In the genomic region with DNA sequence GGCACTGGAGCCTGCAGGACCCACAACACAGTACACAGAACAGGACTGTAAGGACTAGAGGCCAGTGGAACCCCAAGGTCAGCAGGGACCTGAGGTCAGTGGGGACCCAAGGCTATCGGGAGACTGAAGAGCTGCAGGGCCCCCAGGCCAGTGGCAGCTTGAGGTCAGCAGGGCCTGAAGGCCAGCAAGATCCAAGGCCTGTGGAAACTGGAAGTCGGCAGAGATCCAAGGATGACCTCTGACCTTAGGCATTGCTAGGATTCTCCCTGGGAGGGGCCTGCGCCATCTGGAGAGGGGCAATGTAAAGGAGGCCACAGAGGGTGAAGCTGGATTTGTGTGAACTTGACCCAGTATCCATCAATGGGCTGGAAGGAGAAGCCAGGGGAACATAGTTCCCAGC, we compare ENCODE assay signal across 23 mouse cellular contexts. TPM values are rescaled to one million over a fixed set of nuclear protein-coding genes. Genes with fewer than 3 reads are reported as not detected.
DNase-seq lines count a peak whose midpoint lies in the region; ATAC-seq lines count a peak whose summit lies in the region.
"Had no signal": no experiment of that assay in that cellular context is flagged by ENCODE, and none has a peak within 500 bp of the region (broad histone marks: within the 10 kb centered on the region; RNA-seq: fewer than 3 reads in every experiment).

No protein-coding gene starts in this region.

- H3K4me2 ChIP-seq in hindbrain, embryonic 14.5 days (replicated peaks) = no peak overlapping the region
- no peak overlapping the region for H3K4me2 ChIP-seq in neural tube, embryonic 15.5 days
- H3K4me2 ChIP-seq: hindbrain, embryonic 13.5 days; limb, embryonic 12.5 days; liver, embryonic 11.5 days; midbrain, embryonic 12.5 days had no signal

- peak overlapping the region; percentile 57 for H3K27ac ChIP-seq in hindbrain, embryonic 10.5 days
- no peak overlapping the region for H3K27ac ChIP-seq in hindbrain, embryonic 14.5 days
- H3K27ac ChIP-seq in neural tube, embryonic 15.5 days (replicated peaks) = 0 out of 2 replicates have a peak overlapping the region, but pooled peaks have one; percentile 13
- H3K27ac ChIP-seq: heart, adult 2 months; limb, embryonic 12.5 days; midbrain, embryonic 12.5 days had no signal

- no peak for ATAC-seq in hindbrain, embryonic 14.5 days (ENCODE audit: low FRiP score)
- ATAC-seq in neural tube, embryonic 15.5 days (ENCODE audit: low FRiP score) = no peak
- ATAC-seq: forebrain, postnatal 0 days; intestine, embryonic 16.5 days; liver, postnatal 0 days had no signal

- DNase-seq in adrenal gland, adult 2 months = peak; percentile 65
- DNase-seq in adrenal gland, adult 18-20 months (ENCODE audit: low spot score in 2 of 2) = no peak
- DNase-seq in hindbrain, embryonic 10.5 days (ENCODE audit: low spot score) = peak; percentile 73
- DNase-seq in hindbrain, embryonic 14.5 days (ENCODE audit: low spot score) = no peak
- DNase-seq in embryo, embryonic 10.5 days (ENCODE audit: low spot score) = peak; percentile 80
- DNase-seq in kidney, adult 11 months = no peak
- DNase-seq in right cerebral cortex, adult 18-20 months = no peak
- DNase-seq: cerebellum, adult 9-11 months; forebrain, postnatal 0 days; gastrocnemius, postnatal 36 days; heart, adult 2 months; kidney, postnatal 25 days; liver, postnatal 0 days; lung, postnatal 10 days; right cerebral cortex, postnatal 14 days; spleen, adult 18-20 months; thymus, postnatal 14 days had no signal

- H3K4me3 ChIP-seq in hindbrain, embryonic 10.5 days = no peak overlapping the region
- H3K4me3 ChIP-seq in hindbrain, embryonic 14.5 days (replicated peaks; ENCODE audit: low read length) = no peak overlapping the region
- H3K4me3 ChIP-seq in neural tube, embryonic 15.5 days (replicated peaks) = no peak overlapping the region
- H3K4me3 ChIP-seq: heart, adult 2 months; hindbrain, embryonic 13.5 days; limb, embryonic 12.5 days; midbrain, embryonic 12.5 days had no signal

- peaks cover 11% of the 10 kb centered on the region for H3K9me3 ChIP-seq in hindbrain, embryonic 10.5 days
- H3K9me3 ChIP-seq in hindbrain, embryonic 14.5 days (ENCODE audit: control insufficient read depth, low read length) = no peaks in the 10 kb centered on the region
- H3K9me3 ChIP-seq in neural tube, embryonic 15.5 days (replicated peaks) = 0 out of 2 replicates have a peak, but pooled peaks cover 4% of the 10 kb centered on the region

- peaks cover 52% of the 10 kb centered on the region for H3K4me1 ChIP-seq in hindbrain, embryonic 10.5 days (replicated peaks)
- peaks cover 35% of the 10 kb centered on the region for H3K4me1 ChIP-seq in hindbrain, embryonic 14.5 days (replicated peaks; ENCODE audit: control insufficient read depth, insufficient read depth, low read length)
- peaks cover 43% of the 10 kb centered on the region for H3K4me1 ChIP-seq in neural tube, embryonic 15.5 days
- H3K4me1 ChIP-seq: limb, embryonic 12.5 days had no signal

- WGBS in hindbrain, embryonic 10.5 days = 9% methylated on average over 3 of the region's 3 CpGs
- WGBS in hindbrain, embryonic 14.5 days = 29% methylated on average over 3 of the region's 3 CpGs
- WGBS in neural tube, embryonic 15.5 days = 39% methylated on average over 3 of the region's 3 CpGs

- H3K27me3 ChIP-seq in hindbrain, embryonic 10.5 days (ENCODE audit: insufficient read depth, poor library complexity, severe bottlenecking) = no peaks in the 10 kb centered on the region
- H3K27me3 ChIP-seq in hindbrain, embryonic 14.5 days (ENCODE audit: control insufficient read depth, insufficient read depth, low read length) = no peaks in the 10 kb centered on the region
- H3K27me3 ChIP-seq in neural tube, embryonic 15.5 days (replicated peaks) = no peaks in the 10 kb centered on the region
- H3K27me3 ChIP-seq: hindbrain, embryonic 13.5 days; midbrain, embryonic 12.5 days had no signal

- no peaks in the 10 kb centered on the region for H3K36me3 ChIP-seq in hindbrain, embryonic 10.5 days
- H3K36me3 ChIP-seq in hindbrain, embryonic 14.5 days (replicated peaks; ENCODE audit: control insufficient read depth, insufficient read depth) = no peaks in the 10 kb centered on the region
- H3K36me3 ChIP-seq in neural tube, embryonic 15.5 days = no peaks in the 10 kb centered on the region
- H3K36me3 ChIP-seq: hindbrain, embryonic 13.5 days; limb, embryonic 12.5 days; midbrain, embryonic 12.5 days had no signal

- no peak overlapping the region for H3K9ac ChIP-seq in hindbrain, embryonic 14.5 days
- no peak overlapping the region for H3K9ac ChIP-seq in neural tube, embryonic 15.5 days (replicated peaks)
- H3K9ac ChIP-seq: forebrain, postnatal 0 days; hindbrain, embryonic 13.5 days; limb, embryonic 12.5 days; liver, postnatal 0 days; midbrain, embryonic 12.5 days had no signal

RNA-seq across cellular contexts. Expression of gene Ncor2, which starts 45.9 kb away (rescaled TPM):
- total RNA-seq in adrenal gland, adult 2 months (2021) = 100 to 1,000 TPM; 149 to 340 TPM
- 183 and 229 TPM in 2 replicates for polyA plus RNA-seq in adrenal gland, adult 2 months (2012; rRNA removed)
- 100 to 1,000 TPM; 195 to 242 TPM for total RNA-seq in adrenal gland, adult 18-20 months (2021)
- polyA plus RNA-seq in hindbrain, embryonic 10.5 days (2016; fragmentation: Nextera tagmentation; extraction: Ambion mirVana) = 18.1 and 19.7 TPM in 2 replicates
- 26.0 and 27.4 TPM in 2 replicates for polyA plus RNA-seq in hindbrain, embryonic 14.5 days (2014; fragmentation: Nextera tagmentation; extraction: Ambion mirVana)
- polyA plus RNA-seq in neural tube, embryonic 15.5 days (2015; fragmentation: Nextera tagmentation; extraction: Ambion mirVana) = 24.2 and 28.5 TPM in 2 replicates

Comparison
In these comparisons a context has a peak if more than half of its experiments do, and no peak if none do; other contexts are left out.
1. DNase-seq: peak in adrenal gland, adult 2 months (single experiment), hindbrain, embryonic 10.5 days (single experiment) and embryo, embryonic 10.5 days (single experiment); none in adrenal gland, adult 18-20 months (0 of 2), hindbrain, embryonic 14.5 days (single experiment), kidney, adult 11 months (single experiment) and right cerebral cortex, adult 18-20 months (single experiment).